Mouse (Mus musculus) hindbrain, embryonic 13.5 days (tissue): ENCODE results near the gene 2610301B20Rik. TPM values are rescaled to one million over a fixed set of nuclear protein-coding genes. Genes with fewer than 3 reads are reported as not detected.

Source experiments
- ATAC-seq: fragments of 200-750 bp; cut with Nextera tagmentation; 2 replicates; pipeline ENCODE4 v1.8.0; 2017; ENCODE audit warnings: moderate TSS enrichment; ENCODE audit not compliant: low FRiP score
- H3K27ac ChIP-seq: fragments of 300-500 bp; sonication (generic); 2 replicates; pipeline ENCODE4 v1.5.1; 2015; ENCODE audit warnings: inconsistent platforms, mild to moderate bottlenecking, moderate library complexity
- H3K27me3 ChIP-seq: fragments of 300-500 bp; sonication (generic); 2 replicates; pipeline ENCODE4 v1.6.1; 2015; ENCODE audit warnings: mild to moderate bottlenecking, inconsistent platforms
- H3K36me3 ChIP-seq: fragments of 300-500 bp; sonication (generic); 2 replicates; pipeline ENCODE4 v1.6.1; 2015; ENCODE audit warnings: mild to moderate bottlenecking, inconsistent platforms
- H3K4me1 ChIP-seq: fragments of 300-500 bp; sonication (generic); replicated peaks from 2 replicates; pipeline ENCODE4 v1.6.1; 2015; ENCODE audit warnings: inconsistent platforms
- H3K4me2 ChIP-seq: fragments of 300-500 bp; sonication (generic); 2 replicates; pipeline ENCODE4 v1.6.1; 2015; ENCODE audit warnings: inconsistent platforms, mild to moderate bottlenecking, moderate library complexity
- H3K4me3 ChIP-seq: fragments of 300-500 bp; sonication (generic); 2 replicates; pipeline ENCODE4 v1.5.1; 2015; ENCODE audit warnings: mild to moderate bottlenecking, inconsistent platforms
- H3K9ac ChIP-seq: fragments of 300-500 bp; sonication (generic); 2 replicates; pipeline ENCODE4 v1.6.1; 2015; ENCODE audit warnings: mild to moderate bottlenecking, inconsistent platforms
- H3K9me3 ChIP-seq: fragments of 300-500 bp; sonication (generic); 2 replicates; pipeline ENCODE4 v1.6.1; 2016; ENCODE audit warnings: inconsistent platforms
- WGBS: fragments of 180-500 bp; shearing (Covaris S2); methylation state at CpG from one replicate; pipeline ENCODE4 v1.1.7; 2015; 5-methylcytosine and 5-hydroxymethylcytosine counted together
- polyA plus RNA-seq: library from polyadenylated mRNA; unstranded; fragments of >200 nt; fragmentation: Nextera tagmentation; extraction: Ambion mirVana; gene quantifications from 2 replicates; pipeline ENCODE4 v1.2.1, GENCODE M21; 2015

Gene 2610301B20Rik
- polyA plus RNA-seq, 1 experiment from 2014 or later, result 45.0 TPM

DNA sequence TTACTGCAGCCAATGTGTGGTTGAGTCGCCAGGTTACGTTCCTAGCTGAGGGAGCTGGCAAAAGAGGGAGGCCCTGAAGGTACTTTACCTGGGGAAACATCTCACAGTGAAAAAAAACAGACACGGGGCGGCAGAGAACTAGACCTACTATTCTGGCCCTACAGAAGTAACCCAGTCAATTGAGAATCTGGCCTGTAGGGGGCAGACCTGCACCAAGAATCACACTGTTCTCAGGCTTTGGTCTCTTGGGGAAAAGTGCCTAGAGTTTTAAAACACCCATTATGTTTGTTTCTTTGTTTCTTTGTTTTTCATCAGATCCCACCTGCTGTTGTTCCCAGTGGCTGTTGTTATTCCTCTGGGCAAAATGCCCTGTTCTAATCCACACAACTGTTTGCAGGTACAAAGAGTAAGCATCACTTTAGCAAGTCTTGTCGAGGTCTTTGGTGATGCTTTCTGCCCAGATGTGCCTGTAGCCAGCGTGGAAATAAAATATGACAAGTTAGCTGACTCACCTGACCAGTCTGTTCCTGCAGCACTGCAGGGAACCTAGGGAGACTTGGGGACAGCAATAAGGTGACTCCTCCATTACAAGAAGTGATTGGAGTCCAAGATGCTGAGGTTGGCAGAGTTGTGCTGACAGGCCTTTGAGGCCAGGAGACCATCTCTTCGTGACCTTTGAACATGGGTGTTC lies 38.5 kb downstream of the 2610301B20Rik start:
- Histone ChIP-seq H3K27me3 (no peaks in the 10 kb centered on the region), H3K27ac (no peak overlapping the region), H3K4me1 (no peaks in the 10 kb centered on the region), H3K9me3 (no peaks in the 10 kb centered on the region), H3K9ac (no peak overlapping the region), H3K4me3 (no peak overlapping the region), H3K36me3 (no peaks in the 10 kb centered on the region), H3K4me2 (no peak overlapping the region)
- 29% methylated on average over 7 of the region's 7 CpGs for WGBS
- peak; percentile 93 for ATAC-seq

DNA sequence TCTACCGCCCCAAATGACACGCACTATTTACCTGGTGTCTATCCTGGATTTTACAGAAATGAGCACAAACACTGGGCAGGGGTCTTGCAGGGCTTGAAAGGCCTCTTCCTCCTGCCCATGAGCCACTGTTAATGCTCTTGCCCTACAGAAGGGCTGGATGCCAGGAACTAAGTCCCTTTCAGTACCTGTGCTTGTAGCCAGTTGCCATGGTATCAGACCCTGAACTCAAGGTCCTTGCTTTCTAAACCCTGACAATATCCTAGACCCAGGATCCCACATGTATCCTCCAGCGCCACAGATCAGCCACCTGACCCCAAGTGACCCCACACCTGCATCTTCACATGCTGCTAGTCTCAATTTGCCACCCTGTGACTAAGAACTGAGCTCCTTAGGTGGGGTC lies 39.1 kb downstream of the 2610301B20Rik start:
- peak; percentile 15; the same call in 1 of the 2 replicates for ATAC-seq
- H3K27ac ChIP-seq, result no peak overlapping the region
- H3K9me3 ChIP-seq, result no peaks in the 10 kb centered on the region
- H3K36me3 ChIP-seq, result no peaks in the 10 kb centered on the region
- H3K9ac ChIP-seq, result no peak overlapping the region
- no peaks in the 10 kb centered on the region for H3K4me1 ChIP-seq
- H3K4me3 ChIP-seq, result no peak overlapping the region
- no peak overlapping the region for H3K4me2 ChIP-seq
- H3K27me3 ChIP-seq, result no peaks in the 10 kb centered on the region
- 92% methylated on average over 3 of the region's 3 CpGs for WGBS

DNA sequence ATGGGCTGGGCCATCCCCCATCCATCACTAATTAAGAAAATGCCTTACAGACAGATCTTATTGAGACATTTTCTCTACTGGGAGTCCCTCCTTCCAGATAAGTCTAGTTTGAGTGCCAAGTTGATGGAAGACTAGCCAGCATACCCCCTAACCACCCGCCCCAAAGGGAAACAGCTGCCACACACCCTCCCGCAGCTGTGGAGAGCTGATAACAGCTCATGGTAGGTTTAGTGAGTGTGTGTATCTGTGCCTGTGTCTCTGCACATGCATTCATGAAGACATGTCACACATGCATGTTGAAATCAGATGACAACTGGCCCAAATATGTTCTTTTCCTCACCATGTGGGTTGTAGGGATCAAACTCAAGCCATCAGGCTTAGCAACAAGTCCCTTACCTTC lies 40.5 kb downstream of the 2610301B20Rik start:
- Histone ChIP-seq H3K9me3 (no peaks in the 10 kb centered on the region), H3K9ac (no peak overlapping the region), H3K4me1 (no peaks in the 10 kb centered on the region), H3K4me3 (no peak overlapping the region), H3K4me2 (no peak overlapping the region), H3K36me3 (no peaks in the 10 kb centered on the region), H3K27me3 (no peaks in the 10 kb centered on the region), H3K27ac (no peak overlapping the region)
- WGBS, result 69% methylated on average over 2 of the region's 2 CpGs
- ATAC-seq, result no peak

DNA sequence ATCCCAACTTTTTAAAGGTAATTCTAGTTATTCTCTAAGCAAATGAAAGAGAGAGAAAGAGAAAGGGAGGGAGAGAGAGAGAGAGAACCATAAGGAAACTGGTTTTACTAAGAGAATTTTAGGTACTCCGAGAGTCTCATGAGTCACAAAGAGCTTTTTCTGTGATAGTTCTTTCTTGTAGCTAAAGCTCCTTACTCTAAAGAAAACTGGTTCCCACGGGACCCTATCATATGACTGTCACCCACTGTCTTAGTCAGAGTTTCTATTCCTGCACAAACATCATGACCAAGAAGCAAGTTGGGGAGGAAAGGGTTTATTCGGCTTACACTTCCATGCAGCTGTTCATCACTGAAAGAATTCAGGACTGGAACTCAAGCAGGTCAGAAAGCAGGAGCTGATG lies 41.0 kb downstream of the 2610301B20Rik start:
- no peak for ATAC-seq
- H3K27ac ChIP-seq, result no peak overlapping the region
- no peaks in the 10 kb centered on the region for H3K4me1 ChIP-seq
- H3K4me3 ChIP-seq, result no peak overlapping the region
- 89% methylated on average over 3 of the region's 3 CpGs for WGBS
- no peaks in the 10 kb centered on the region for H3K27me3 ChIP-seq
- H3K9me3 ChIP-seq, result no peaks in the 10 kb centered on the region
- H3K9ac ChIP-seq, result no peak overlapping the region
- H3K4me2 ChIP-seq, result no peak overlapping the region
- H3K36me3 ChIP-seq, result no peaks in the 10 kb centered on the region

DNA sequence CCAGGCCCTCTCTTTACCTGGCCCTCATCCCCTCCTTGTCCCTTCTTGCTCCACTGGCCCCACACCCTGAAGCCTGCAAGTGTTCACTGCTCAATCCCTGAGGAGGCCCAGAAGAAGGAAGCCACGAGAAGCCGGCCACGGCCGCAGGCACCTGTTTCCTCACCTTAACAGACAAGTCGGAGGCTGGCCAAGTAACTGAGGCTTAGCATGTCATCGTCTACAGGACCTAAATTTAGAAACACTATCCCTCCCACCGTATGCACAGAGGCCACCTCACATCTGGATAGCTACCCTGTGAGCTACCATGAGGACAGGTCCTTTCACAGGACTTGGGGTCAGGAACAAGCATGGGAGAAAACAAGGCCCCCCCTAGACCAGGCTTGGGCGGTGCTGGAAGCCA lies 44.1 kb downstream of the 2610301B20Rik start:
- H3K4me2 ChIP-seq, result no peak overlapping the region
- no peaks in the 10 kb centered on the region for H3K27me3 ChIP-seq
- WGBS, result 92% methylated on average over 8 of the region's 8 CpGs
- peaks cover 4% of the 10 kb centered on the region; the same call in 1 of the 2 replicates for H3K4me1 ChIP-seq
- no peaks in the 10 kb centered on the region; the same call in 1 of the 2 replicates for H3K9me3 ChIP-seq
- no peak overlapping the region for H3K27ac ChIP-seq
- no peak overlapping the region for H3K4me3 ChIP-seq
- H3K36me3 ChIP-seq, result no peaks in the 10 kb centered on the region
- no peak for ATAC-seq
- H3K9ac ChIP-seq, result no peak overlapping the region

DNA sequence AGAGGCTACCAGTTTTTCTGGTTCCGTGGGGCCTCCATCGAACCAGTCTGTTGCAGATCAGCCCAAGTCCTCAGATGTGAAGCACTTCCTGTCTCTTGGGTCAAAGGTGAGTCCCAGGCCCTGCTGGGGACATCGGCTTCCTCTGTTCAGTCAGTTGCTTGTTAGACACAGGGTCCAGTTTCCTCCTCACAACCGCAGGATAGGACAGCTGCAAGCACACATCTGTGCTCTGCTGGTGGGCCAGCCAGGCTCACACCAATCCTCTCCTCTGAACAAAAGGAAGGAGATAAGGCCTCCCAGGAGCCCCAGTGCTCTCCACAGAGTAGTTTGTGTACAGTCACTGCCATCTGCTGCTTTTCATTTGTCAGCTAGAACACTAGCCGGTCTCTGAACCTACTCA lies 44.8 kb downstream of the 2610301B20Rik start:
- Histone ChIP-seq H3K27me3 (no peaks in the 10 kb centered on the region), H3K4me3 (no peak overlapping the region), H3K4me2 (no peak overlapping the region), H3K36me3 (no peaks in the 10 kb centered on the region), H3K4me1 (peaks cover 6% of the 10 kb centered on the region; the same call in 1 of the 2 replicates), H3K27ac (no peak overlapping the region), H3K9me3 (no peaks in the 10 kb centered on the region; the same call in 1 of the 2 replicates), H3K9ac (no peak overlapping the region)
- no peak for ATAC-seq
- 73% methylated on average over 5 of the region's 5 CpGs for WGBS

DNA sequence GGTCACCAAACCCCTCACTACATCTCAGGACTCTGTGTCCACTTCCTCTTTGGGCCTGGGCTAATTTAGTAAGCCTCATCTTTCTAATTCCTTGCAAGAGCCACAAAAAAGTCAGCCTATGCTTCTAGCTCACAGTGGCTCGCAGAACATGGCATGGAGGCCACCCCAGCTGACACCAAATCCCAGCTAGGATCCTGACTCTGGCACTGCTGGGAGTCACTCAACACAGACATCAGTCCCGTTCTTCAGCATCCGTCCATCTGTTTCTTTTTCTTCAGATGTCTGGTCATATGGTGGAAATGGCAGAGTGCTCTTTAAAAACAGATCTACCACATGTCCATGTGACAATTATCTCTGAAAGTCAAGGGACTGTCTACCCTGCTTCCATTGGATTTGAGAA lies 45.2 kb downstream of the 2610301B20Rik start:
- no peak overlapping the region for H3K4me2 ChIP-seq
- no peak overlapping the region for H3K4me3 ChIP-seq
- H3K4me1 ChIP-seq, result peaks cover 6% of the 10 kb centered on the region; the same call in 1 of the 2 replicates
- H3K9ac ChIP-seq, result no peak overlapping the region
- no peaks in the 10 kb centered on the region for H3K36me3 ChIP-seq
- 82% methylated on average over 3 of the region's 3 CpGs for WGBS
- H3K27me3 ChIP-seq, result no peaks in the 10 kb centered on the region
- no peaks in the 10 kb centered on the region; the same call in 1 of the 2 replicates for H3K9me3 ChIP-seq
- no peak overlapping the region for H3K27ac ChIP-seq
- ATAC-seq, result no peak

DNA sequence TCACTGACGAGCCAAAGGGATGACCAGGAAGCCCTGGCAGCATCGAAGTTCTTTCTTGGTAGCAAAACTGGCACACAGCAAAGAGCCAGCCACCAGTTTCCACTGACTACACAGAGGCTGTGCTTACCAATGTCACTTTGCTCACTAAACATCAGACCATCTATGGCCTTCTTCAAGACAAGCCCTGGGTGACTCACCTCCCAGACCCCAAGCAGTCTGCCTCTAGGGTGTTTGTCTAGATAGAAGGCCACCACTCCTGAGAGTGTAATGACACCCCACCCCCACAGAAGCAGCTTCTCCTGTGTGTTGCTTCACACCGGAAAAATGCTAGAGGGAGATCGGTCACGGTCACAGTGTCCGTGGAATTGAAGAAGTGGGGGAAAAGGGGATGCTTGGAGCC lies 45.7 kb downstream of the 2610301B20Rik start:
- 87% methylated on average over 6 of the region's 6 CpGs for WGBS
- no peak overlapping the region for H3K27ac ChIP-seq
- H3K9me3 ChIP-seq, result no peaks in the 10 kb centered on the region; the same call in 1 of the 2 replicates
- no peaks in the 10 kb centered on the region for H3K36me3 ChIP-seq
- H3K4me2 ChIP-seq, result no peak overlapping the region
- H3K4me3 ChIP-seq, result no peak overlapping the region
- ATAC-seq, result no peak
- no peaks in the 10 kb centered on the region for H3K27me3 ChIP-seq
- H3K4me1 ChIP-seq, result peaks cover 6% of the 10 kb centered on the region; the same call in 1 of the 2 replicates
- H3K9ac ChIP-seq, result no peak overlapping the region

DNA sequence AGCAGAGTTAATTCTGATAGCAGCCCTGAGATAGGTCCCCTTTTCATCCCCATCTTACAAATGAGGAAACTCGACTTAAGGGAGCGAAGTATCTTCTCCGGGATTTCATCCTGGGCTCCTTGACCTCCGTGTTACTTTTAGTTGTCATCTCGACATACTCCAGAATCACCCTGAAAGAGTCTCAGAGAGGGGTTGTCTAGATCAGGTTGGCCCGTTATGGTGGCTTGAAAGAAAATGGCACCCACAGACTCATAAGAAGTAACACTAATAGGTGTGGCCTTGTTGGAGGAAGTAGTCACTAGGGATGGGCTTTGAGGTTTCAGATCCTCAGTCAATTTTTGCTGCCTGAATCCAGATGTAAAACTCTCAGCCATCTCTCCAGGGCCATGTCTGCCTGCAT lies 46.3 kb downstream of the 2610301B20Rik start:
- Histone ChIP-seq H3K4me2 (no peak overlapping the region), H3K4me3 (no peak overlapping the region), H3K27ac (no peak overlapping the region), H3K9ac (no peak overlapping the region), H3K9me3 (no peaks in the 10 kb centered on the region; the same call in 1 of the 2 replicates), H3K27me3 (no peaks in the 10 kb centered on the region), H3K36me3 (no peaks in the 10 kb centered on the region), H3K4me1 (peaks cover 6% of the 10 kb centered on the region; the same call in 1 of the 2 replicates)
- WGBS, result 95% methylated on average over 6 of the region's 6 CpGs
- ATAC-seq, result no peak

DNA sequence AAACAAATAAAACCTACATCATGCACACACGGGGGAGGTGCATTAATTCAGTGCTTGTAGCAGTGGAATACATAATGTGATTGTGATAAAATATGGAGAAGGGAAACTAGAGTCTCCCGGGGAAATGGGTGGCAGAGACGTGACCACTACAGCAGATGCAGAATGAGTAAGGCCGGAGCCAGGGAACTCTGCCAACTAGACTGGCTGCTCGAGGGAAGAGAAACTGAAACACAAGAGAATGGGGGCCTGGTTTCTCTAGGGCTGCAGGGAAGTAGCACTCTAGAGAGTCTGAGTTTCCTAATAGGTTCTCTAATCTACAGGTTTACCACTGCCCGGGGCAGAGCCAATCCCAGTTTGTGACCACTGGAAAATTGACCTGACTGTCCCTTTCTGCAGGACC lies 48.9 kb downstream of the 2610301B20Rik start:
- no peak overlapping the region for H3K4me3 ChIP-seq
- ATAC-seq, result 0 out of 2 replicates have a peak, but pooled peaks have one; percentile 22
- H3K4me2 ChIP-seq, result no peak overlapping the region
- H3K27ac ChIP-seq, result no peak overlapping the region
- no peaks in the 10 kb centered on the region for H3K36me3 ChIP-seq
- H3K4me1 ChIP-seq, result peaks cover 6% of the 10 kb centered on the region; the same call in 1 of the 2 replicates
- no peak overlapping the region for H3K9ac ChIP-seq
- 53% methylated on average over 6 of the region's 6 CpGs for WGBS
- H3K9me3 ChIP-seq, result no peaks in the 10 kb centered on the region; the same call in 1 of the 2 replicates
- H3K27me3 ChIP-seq, result no peaks in the 10 kb centered on the region

DNA sequence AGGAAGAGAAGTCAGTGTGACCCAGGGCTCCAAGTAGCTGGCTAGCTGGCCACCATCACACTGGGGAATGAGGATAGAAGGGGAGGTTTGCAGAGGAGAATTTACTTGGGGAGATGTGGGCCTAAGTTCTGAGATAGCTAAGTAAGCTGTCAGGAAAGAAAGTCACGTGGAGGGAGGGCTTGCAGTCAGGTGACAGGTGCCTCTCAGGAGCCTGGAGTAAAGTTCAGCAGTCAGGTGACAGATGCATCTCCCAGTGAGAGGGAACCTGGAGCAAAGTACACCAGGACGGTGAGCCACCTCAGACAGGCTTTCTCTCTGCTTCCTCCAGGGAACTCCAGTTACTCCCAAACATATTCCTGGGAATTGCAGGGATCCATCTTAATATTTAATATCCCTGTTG lies 49.8 kb downstream of the 2610301B20Rik start:
- no peak overlapping the region for H3K27ac ChIP-seq
- no peak overlapping the region for H3K9ac ChIP-seq
- H3K36me3 ChIP-seq, result no peaks in the 10 kb centered on the region
- H3K9me3 ChIP-seq, result no peaks in the 10 kb centered on the region; the same call in 1 of the 2 replicates
- H3K4me1 ChIP-seq, result peaks cover 6% of the 10 kb centered on the region; the same call in 1 of the 2 replicates
- H3K4me2 ChIP-seq, result no peak overlapping the region
- no peaks in the 10 kb centered on the region for H3K27me3 ChIP-seq
- WGBS, result 81% methylated on average over 2 of the region's 2 CpGs
- H3K4me3 ChIP-seq, result no peak overlapping the region
- no peak for ATAC-seq

DNA sequence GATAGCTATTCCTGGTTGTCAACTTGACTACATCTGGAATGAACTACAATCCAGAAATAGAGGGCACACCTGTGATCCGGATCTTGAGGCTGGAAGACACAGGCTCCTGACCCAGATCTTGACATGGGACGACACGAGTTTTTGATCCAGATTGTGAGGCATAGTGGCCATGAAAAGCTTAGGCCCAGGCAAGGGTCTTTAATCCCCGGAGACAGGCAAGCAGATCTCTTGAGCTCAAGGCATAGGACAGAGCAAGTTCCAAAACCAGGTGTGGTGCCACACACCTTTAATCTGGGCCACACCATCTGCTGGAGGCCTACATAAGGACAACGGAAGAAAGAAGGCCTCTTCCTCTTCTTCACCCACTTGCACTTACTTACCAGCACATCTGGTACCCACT lies 50.2 kb downstream of the 2610301B20Rik start:
- Histone ChIP-seq H3K4me1 (peaks cover 6% of the 10 kb centered on the region; the same call in 1 of the 2 replicates), H3K4me2 (no peak overlapping the region), H3K27me3 (no peaks in the 10 kb centered on the region), H3K9ac (no peak overlapping the region), H3K27ac (no peak overlapping the region), H3K9me3 (no peaks in the 10 kb centered on the region; the same call in 1 of the 2 replicates), H3K36me3 (no peaks in the 10 kb centered on the region), H3K4me3 (no peak overlapping the region)
- ATAC-seq, result no peak
- WGBS, result 90% methylated on average over 5 of the region's 5 CpGs

DNA sequence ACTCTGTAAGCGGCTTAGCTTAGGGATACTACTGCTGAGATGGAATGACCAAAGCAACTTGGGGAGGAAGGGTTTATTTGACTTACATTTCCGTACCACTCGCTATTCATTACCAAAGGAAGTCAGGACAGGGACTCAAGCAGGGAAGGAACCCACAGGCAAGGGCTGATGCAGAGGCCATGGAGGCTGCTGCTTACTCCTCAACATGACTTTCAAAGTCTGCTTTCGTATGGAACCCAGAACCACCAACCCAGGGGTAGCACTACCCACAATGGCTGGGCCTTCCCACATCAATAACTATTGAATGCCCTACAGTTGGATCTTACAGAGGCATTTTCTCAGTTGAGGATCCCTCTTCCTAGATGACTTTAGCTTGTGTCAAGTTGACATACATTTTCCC lies 52.1 kb downstream of the 2610301B20Rik start:
- Histone ChIP-seq H3K27ac (no peak overlapping the region), H3K4me3 (no peak overlapping the region), H3K27me3 (no peaks in the 10 kb centered on the region), H3K9ac (no peak overlapping the region), H3K4me1 (peaks cover 6% of the 10 kb centered on the region; the same call in 1 of the 2 replicates), H3K4me2 (no peak overlapping the region), H3K9me3 (no peaks in the 10 kb centered on the region), H3K36me3 (no peaks in the 10 kb centered on the region)
- no peak for ATAC-seq
- WGBS, result 95% methylated on average over 4 of the region's 4 CpGs
